Mouse (Mus musculus): ENCODE results near the gene St3gal3. TPM values are rescaled to one million over a fixed set of nuclear protein-coding genes. Genes with fewer than 3 reads are reported as not detected.

The St3gal3 gene
- total RNA-seq, 2 experiments from 2014 or later, result 37.6 to 38.3 TPM

DNA sequence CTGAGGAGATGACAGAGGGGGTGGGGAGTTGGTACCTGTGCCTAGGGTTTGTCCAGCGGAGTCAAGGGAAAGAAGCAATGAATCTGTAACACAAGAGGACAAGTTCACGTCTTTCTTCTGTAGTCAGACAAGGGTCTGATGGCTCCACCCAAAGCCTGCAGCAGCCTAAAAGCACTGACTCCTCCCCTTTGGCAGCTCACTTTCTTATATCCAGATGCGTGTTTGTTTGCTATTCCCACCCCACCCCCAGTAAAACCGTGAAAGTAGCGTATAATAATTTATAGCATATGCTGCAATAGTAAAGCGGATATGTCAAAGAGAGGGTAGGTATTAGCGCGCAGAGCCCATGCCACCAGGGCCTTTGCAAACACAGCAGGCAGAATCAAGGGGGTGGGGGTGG is 80.1 kb downstream of the St3gal3 start:
- no peak for DNase-seq (ENCODE audit: low spot score in 2 of 2)

DNA sequence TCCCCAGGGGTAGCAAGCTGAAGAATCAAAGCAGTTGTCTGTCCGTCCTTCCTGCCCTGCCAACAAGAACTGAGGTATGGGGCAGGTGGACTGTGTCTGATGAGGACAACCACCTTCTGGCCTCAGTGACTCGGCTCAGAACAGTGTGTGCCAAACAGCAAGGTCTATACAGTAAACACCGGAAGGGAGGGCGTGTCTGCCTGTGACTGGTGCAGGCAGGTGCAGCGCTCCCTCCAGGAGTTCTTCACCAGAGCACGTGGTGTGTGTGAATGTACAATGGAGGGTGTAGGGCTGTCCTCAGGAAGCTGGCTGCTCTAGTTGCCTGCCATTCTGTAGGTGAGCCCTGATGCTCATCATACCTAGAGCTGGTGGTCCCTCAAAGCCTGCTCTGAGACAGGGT is 80.8 kb downstream of the St3gal3 start:
- no peak for DNase-seq (ENCODE audit: low spot score in 2 of 2)

DNA sequence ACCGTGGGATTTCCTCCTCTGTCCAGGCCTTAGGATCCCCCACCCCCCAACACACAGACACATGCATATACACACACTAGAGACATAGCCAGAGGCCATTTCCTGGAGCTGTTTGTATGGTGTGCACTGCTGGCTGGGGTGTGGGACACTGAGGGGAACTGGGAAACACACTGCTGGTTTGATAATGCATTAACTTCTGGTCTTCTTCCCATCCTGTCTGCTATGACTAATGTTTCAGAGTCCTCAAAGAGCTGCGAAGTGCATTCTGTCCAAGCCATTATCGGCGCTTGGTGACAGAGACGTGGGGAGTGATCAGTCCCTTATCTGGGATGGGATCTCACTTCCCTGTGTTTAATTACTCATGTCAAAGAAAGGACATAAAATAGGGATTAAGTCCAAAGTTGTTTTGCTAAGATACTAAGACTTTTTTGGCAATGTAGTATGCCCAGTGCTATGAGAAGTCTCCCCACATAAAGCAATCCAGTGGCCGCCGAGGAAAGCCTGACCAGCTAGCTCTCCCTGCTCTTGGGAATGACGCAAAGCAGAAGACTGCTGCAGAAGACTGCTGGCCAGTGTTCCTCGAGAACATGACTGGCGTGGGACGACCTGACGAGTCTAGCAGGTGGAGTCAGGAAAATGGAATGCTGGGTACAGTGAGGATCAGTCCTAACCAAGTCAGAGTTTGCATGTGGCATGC is 85.0 kb downstream of the St3gal3 start:
- DNase-seq (ENCODE audit: low spot score in 2 of 2), result no peak

DNA sequence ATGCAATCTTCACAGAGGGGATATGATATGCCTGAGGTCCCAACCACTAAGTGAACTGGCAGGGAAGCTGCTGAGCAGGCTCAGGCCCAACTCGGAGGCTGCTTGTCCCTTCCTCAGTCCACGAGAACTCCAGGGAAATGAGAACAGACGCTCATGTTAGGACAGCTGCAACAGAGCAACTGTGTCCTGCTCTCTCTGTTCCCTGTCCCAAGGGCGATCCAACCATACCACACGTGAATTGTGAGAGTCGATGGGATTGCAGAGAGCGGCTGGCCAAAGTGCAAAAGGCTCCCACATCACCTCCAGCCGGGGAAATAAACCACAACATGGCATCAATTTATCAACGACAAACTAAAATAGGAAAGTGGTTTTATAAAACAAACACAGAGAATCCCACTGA is 90.2 kb downstream of the St3gal3 start:
- DNase-seq (ENCODE audit: low spot score in 2 of 2), result no peak

DNA sequence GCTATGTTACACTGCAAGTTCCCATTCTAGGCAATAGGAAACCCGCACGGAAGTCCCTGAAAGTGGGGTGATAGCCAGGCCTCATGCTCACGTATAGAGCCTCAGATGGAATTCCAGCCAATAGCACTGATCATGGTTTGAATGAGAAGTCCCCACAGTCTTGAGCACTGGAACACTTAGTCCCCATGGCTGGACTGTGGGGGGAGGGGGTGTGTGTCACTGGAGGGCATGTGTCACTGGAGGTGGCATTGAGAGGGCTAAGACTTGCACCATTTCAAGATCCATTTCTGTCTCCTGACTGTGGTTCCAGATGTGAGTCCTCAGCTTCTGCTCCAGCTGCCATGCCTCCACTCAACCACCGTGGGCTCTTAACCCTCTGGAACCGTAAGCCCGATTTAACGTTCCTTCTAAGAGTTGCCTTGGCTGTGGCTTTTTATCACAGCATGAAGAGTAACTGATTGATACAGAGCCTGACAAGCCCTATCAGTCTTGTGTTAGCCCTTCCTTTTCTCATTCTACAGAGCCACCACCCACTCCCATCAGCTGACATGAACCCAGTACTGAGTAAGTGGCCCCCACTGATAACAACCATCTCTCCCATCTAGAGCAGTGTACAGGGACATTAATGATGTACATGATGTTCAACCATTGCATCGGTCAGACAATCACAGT is 91.2 kb downstream of the St3gal3 start:
- no peak for DNase-seq (ENCODE audit: low spot score in 2 of 2)

DNA sequence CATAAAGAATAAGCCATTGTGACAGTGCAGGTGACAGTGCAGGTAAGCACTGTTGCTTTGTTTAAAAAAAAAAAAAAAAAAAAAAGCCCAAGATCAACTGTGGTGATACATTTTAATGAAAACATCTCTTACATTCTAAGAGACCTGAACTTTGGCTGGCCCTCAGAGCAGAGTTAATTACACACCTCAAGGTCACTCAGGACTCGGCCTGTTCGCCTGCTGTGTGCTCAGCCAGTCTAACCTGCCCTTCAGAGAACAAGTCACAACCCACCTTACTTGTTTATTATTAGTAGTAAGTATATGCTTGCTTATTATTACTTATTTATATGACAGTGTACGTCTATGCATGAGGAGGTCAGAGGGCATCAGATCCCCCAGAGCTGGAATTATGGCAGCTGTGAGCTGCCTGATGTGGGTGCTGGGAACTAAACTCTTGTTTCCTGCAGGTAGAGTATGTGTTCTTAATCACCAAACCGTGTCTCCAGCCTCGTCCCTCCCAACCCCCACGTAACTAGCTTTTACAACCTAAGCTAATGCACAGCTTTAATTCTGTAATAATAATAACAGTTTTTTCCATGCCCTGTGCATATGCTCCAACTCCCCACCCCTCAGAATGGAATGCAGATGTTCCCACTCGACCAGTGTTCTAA is 91.9 kb downstream of the St3gal3 start:
- DNase-seq (ENCODE audit: low spot score in 2 of 2), result no peak

DNA sequence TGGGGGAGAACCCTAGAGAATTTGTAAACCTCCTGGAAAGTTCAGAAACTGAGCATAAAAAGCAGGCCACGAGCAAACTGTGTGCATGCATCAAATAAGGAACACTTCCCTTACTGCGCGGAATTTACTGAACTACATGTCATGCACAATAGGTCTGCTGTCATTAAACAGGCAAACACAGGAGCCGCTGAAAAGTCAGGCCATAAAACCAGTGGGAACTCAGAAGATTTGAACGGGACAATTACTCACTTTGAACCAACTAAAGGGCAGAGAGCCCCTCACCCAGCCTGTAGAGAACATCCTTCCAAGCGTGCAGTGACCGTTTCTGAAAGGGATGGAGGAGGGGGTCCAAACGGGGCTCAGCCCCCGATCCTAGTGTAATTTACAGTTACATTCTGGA is 93.6 kb downstream of the St3gal3 start:
- no peak for DNase-seq (ENCODE audit: low spot score in 2 of 2)

DNA sequence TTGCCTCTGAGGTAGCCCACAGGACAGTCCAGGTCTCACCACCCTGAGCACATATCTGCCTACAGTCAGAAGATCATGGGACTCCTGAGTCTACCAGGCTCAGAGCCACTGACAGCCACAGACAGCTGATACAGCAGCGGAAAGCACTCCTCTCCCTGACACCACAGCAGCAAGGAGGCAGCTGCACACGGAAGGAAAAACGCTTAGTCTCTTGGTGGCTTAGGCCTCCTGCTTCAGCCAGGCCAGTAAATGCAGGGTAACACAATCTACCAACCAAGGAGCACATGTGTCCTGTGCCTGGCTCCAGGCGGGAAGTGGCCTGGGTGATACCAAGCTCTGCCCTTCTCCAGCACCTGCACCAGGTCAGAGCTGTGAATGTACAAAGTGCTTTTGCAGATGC is 94.1 kb downstream of the St3gal3 start:
- DNase-seq (ENCODE audit: low spot score in 2 of 2), result no peak

DNA sequence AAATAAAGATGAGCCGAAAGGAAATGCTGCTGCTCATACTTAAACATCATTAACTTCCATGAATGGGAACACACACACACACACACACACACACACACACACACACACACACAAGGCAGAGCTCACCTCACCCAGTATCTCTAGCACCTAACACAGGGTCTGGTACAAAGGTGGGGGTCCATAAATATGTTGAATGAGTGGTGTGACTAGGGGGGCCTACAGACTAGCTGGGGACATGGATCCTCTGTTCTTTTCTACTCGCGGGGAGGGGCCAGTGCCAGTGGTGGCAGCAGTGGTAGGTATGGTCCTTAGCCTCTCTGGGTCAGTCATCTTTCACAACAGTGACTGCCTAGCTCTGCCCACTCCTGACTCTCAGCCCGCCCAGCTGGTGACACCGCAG is 94.8 kb downstream of the St3gal3 start:
- no peak for DNase-seq (ENCODE audit: low spot score in 2 of 2)

DNA sequence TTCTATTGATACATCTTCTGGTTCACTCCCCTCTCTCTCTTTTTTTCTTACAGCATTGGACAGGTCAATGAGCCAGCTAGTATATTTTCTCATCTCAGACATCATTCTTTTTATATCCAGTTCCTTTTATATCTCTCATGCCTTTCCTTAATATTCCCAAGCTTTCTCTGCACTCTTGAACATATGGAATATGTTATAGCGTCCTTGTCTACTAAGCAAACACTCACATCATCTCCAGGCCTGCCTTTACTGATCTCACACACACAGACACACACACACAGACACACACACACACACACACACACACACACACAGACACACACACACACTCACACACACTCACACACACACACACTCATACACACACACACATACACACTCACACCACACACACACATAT is 96.7 kb downstream of the St3gal3 start:
- DNase-seq (ENCODE audit: low spot score in 2 of 2), result no peak

DNA sequence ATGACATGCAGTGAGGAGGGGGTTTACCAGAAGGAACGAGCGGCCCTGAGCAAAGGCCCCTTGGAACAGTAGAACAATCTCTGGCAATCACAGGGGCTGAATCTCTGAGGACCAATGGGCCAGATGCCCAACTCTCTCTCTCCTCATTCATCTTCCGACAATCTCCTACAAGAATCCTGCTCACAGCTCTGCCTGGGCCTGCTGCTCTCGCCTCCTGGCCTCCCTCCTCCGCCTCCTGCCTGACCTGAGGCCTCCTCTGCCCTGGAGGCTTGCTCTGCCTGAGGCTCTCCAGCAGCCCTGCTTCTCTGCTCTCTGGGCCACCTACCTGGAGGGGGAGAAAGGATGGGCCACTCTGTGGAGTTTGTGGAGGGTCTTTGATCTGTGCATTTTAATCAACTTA is 97.3 kb downstream of the St3gal3 start:
- no peak for DNase-seq (ENCODE audit: low spot score in 2 of 2)

DNA sequence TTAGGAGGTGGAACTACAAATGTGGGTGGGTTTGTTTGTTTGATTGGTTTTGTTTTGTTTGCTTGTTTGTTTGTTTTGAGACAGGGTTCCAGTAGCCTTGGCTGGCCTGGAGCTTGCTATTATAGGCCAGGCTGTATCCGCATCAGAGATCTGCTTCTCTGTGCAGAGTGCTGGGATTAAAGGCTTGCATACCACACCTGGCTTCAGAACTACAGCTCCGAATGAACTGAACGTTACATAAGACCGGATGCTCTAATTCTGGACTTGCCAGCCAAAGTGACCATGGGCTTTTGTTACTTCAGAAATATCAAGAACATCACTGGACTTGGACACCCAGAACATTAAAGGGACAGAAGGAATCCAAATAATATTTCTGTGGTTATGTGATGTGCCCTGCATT is 98.2 kb downstream of the St3gal3 start:
- no peak for DNase-seq (ENCODE audit: low spot score in 2 of 2)

DNA sequence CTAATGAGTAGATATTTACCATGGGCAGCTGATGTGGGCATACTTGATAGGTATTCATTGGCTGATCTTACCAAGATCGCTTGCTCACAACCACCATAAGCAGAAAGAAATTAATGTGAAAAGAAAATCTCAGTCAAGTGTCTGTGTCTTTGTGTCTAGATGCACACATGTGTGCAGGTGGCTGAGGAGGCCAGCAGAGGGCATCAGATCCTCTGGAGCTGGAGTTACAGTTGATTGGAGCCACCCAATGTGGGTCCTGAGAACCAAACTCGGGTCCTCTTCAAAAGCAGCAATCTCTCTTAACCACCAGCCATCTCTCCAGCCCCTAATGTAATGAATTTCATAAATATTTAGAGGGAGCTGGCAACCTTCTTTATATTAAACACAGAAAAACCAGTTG is 99.6 kb downstream of the St3gal3 start:
- no peak for DNase-seq (ENCODE audit: low spot score in 2 of 2)

DNA sequence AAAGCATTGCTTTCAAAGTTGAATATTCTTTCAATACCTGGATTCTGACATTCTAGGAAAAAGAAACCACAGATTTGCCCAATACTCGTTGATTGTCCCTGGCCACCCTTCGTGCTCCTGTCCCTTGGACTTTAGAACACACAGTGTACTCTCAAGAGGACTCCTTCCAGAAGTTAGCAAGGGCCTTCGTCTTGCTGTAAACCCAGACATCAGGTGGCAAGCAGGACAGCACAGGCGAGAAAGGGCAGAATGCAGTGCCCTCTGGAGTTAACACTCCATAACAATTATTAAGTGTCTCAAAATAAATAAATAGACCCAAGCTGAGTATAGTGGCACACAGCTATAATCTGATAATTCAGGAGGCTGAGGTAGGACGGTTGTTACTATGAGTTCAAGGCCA is 101.7 kb downstream of the St3gal3 start:
- no peak for DNase-seq (ENCODE audit: low spot score in 2 of 2)

DNA sequence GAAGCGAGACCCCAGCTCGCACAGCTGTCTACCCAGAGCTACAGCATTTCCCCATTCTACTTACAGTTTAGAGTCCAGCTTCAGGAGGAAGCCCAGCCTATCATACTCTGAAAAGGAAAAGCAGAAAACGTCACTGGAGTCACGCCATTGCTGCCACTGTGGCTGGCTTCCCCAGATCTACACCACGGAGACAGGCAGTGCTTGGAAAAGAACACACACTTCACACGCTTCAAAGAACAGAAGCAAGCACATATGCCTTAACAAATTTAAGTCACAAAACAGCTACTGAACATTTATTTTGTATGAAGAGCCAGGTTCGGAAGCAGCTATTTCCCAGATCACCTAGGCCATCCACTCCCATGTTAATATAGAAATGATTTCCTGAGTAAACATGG is 102.9 kb downstream of the St3gal3 start:
- DNase-seq (ENCODE audit: low spot score in 2 of 2), result no peak

DNA sequence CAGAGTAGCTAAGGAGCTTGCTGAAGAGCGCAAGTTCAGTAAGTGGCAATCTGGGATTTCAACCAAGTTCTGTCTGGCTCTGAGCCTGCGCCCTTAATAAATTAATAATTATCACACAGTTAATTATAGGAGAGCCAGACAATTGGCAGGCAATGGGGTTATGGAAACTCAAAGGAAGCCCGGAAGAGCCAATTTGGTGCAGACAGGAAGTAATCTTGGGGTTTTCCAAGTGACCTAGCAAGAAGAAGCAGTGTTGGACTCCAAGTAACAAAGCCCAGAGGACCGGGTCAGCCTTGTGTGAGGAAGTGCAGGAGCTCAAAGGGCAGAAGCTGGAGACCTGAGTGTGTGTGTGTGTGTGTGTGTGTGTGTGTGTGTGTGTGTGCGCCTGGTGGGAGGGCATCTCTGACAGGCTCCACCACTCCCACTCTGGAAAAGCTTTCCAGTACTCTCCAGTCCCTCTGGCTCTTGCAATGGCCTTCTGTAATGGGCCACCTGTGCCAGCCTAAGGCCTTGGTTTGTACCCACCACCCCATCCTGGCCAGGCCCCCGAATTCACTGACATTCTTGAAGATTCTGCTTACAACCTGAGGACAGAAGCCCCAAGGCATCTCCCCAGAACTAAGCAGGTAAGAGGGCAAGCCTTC is 103.5 kb downstream of the St3gal3 start:
- DNase-seq (ENCODE audit: low spot score in 2 of 2), result peak; percentile 45 to 47

DNA sequence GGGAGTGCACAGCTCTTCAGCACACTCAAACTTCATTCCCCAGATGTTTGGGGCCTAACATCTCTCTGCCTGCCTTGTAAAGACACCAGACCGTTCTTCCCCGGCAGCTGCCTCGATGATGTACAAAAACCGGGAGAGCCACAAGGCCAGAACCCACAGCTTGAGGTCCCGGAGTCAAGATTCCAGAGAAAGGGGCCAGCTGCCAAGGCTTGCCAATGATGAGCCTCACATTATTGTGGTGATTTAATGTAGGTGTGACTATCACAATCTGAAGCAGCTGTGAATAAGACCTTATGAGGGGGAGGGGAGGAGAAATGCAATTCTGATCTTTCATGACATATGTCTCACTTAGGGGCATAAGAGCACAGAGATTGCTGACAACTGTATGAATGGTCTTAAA is 104.4 kb downstream of the St3gal3 start:
- no peak for DNase-seq (ENCODE audit: low spot score in 2 of 2)

DNA sequence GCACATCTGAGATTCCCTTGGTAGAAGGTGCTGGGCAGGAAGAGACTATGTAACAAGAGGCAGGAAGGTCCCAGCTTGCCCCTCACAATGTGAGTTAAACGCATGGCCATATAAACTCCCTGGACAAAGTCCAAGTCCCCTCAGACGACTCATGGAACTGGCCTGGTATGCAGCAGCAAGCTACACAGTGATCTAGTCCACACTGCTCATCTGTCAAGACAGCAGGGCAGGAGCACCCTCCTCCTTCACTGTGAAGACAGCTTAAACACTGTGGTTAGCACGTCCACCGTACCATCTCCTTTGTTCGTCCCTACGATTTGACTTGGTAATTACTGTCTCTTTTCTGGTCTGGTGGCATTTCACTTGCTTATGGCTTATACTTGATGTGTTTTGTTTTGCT is 104.8 kb downstream of the St3gal3 start:
- no peak for DNase-seq (ENCODE audit: low spot score in 2 of 2)

DNA sequence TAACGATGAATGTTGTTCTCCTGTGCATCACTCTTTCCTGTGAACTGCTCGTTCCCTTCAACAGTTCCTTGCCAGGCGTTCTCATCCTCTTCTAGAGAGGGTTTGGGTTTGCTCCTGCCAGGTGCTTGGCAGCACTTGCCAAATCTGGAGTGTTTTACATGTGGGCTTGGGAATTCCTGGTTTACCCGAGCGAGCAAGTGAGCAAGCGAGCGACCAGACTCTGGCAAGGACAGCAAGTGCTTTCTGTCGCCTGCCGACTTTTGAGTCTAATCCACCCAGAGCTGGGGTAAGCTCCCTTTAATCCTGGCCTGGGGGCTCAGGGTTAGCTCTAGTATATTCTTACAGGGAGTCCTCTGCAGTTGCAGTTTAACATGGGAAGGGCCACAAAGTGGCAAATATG is 105.7 kb downstream of the St3gal3 start:
- no peak for DNase-seq (ENCODE audit: low spot score in 2 of 2)

DNA sequence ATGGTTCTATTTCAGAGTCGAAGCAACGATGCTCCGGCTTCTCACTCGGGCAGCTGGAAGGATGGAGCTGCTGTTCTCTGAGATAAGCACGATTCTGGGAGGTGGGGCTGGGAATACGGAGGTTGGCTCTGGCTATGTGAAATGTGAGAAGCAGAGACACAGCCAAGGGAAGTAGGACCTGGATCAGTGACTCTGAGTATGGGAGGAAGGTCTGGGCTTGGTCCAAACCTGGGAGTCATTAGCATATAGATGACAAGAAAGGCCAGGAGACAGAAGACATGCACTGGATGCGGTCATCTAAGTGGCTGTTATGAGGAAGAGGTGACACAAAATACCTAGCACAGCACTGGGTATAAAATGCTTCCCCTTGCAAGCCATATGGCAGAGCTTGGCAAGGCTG is 108.8 kb downstream of the St3gal3 start:
- no peak for DNase-seq (ENCODE audit: low spot score in 2 of 2)

DNA sequence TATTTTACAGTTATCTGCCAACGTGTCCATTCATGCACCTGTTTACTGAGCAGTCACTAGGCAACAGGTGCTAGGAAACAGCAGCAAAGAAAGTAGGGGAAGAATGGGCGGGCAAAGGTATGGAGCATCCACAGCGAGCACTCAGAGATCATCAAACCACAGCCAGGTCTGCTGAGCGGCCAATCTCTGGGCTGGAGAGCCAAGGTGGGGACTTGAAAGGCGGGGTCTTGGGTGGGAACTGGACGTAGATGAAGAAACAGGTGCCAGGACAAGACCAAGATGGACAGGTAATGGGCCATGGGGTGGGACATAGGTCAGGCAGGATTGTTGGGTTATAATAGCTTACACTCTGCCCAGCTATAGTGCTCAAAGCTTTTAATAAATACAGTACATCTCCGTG is 109.3 kb downstream of the St3gal3 start:
- DNase-seq (ENCODE audit: low spot score in 2 of 2), result no peak

DNA sequence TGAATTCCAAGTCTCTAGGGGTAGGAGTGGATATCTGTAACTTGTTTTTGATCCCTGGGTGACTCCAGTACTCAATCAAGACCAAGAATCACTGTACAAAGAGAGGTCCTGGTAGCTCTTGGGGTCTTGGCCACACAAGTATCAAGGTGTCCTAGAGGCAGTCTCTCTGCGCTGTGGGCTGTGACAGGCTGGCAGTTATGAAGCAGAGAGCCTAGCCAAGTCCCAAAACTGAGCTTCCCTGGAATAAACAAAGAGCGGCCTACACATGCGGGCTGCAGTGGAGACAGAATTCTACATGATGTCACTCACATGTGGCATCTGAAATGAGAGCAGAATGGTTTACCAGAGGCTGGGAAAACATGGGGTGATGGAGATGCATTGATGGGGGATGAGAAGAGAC is 111.9 kb downstream of the St3gal3 start:
- no peak for DNase-seq (ENCODE audit: low spot score in 2 of 2)

Measured in layer of hippocampus, postnatal 10 days (tissue).